Mouse (Mus musculus): ENCODE data around the gene Zdhhc18. TPM values are rescaled to one million over a fixed set of nuclear protein-coding genes. Genes with fewer than 3 reads are reported as not detected.

Zdhhc18 gene
- total RNA-seq (2012; rRNA removed) = 6.7 and 6.9 TPM in 2 replicates
- 10 to 100 TPM in 1 of 2 experiments, not detected in 1; 15.6 TPM for polyA plus RNA-seq (2012; ENCODE audit: insufficient read depth in 1 of 2, insufficient read length in 2 of 2, low read depth in 1 of 2, low replicate concordance in 2 of 2, missing spikeins in 1 of 2)

GRCm38 (mm10) chr4:133649989-133650699 lies at the start of gene Zdhhc18:
Zdhhc18 (minus strand) TSS chr4:133650154.
- no peaks in the 10 kb centered on the region for H3K36me3 ChIP-seq (ENCODE audit: control insufficient read depth in 1 of 2, insufficient read depth in 2 of 2, low read length in 2 of 2)
- H3K79me2 ChIP-seq (ENCODE audit: control insufficient read depth, insufficient read depth, low read length, poor library complexity) = no peaks in the 10 kb centered on the region
- H3K27me3 ChIP-seq (ENCODE audit: control insufficient read depth in 1 of 2, insufficient read depth in 2 of 2, low read length in 2 of 2) = no peaks in the 10 kb centered on the region
- peak within 1 kb of the TSS; percentile 10; the same call in 1 of the 2 replicates for H3K27ac ChIP-seq (ENCODE audit: control insufficient read depth, low read depth, low read length)
- peak; percentile 95 for DNase-seq (ENCODE audit: low read depth, low spot score)
- no peaks in the 10 kb centered on the region for H3K9me3 ChIP-seq (replicated peaks; ENCODE audit: insufficient read depth, low read length)
- peak within 1 kb of the TSS; percentile 63 to 92 for H3K4me3 ChIP-seq (ENCODE audit: control insufficient read depth in 1 of 2, insufficient read depth in 1 of 2, low read depth in 2 of 2, low read length in 2 of 2)
- no peaks in the 10 kb centered on the region for H3K4me1 ChIP-seq (ENCODE audit: control insufficient read depth in 1 of 2, insufficient read depth in 2 of 2, low read length in 2 of 2)
- peak within 1 kb of the TSS; percentile 63 for H3K9ac ChIP-seq (ENCODE audit: control insufficient read depth, low read depth, low read length, poor library complexity, severe bottlenecking)
- TF ChIP-seq USF2 (IDR thresholded peaks at IDR 0.05; ENCODE audit: borderline replicate concordance in 1 of 2, insufficient read depth in 1 of 2, low read depth in 1 of 2, low read length in 2 of 2) = no peak
- no peak for TF ChIP-seq GABPA (IDR thresholded peaks at IDR 0.05; ENCODE audit: low read depth, low read length)
- no peak for TF ChIP-seq RCOR1 (IDR thresholded peaks at IDR 0.05; ENCODE audit: low read depth, low read length)
- TF ChIP-seq MAX (IDR thresholded peaks at IDR 0.05; ENCODE audit: low read length) = no peak; the same call in 1 of the 2 replicates
- TF ChIP-seq MAFK (IDR thresholded peaks at IDR 0.05; ENCODE audit: borderline replicate concordance, low read depth, low read length) = no peak
- peak; percentile 22; the same call in 1 of the 2 replicates for TF ChIP-seq TCF12 (IDR thresholded peaks at IDR 0.05; ENCODE audit: low read depth, low read length)
- TF ChIP-seq POLR2AphosphoS5 (IDR thresholded peaks at IDR 0.05; ENCODE audit: borderline replicate concordance, low read depth, low read length) = no peak
- no peak for TF ChIP-seq MEF2A (IDR thresholded peaks at IDR 0.05; ENCODE audit: extremely low read depth, insufficient replicate concordance, low read depth, low read length, poor library complexity, severe bottlenecking)
- peak; percentile 78 for TF ChIP-seq ELF1 (IDR thresholded peaks at IDR 0.05; ENCODE audit: low read depth, low read length)
- no peak for TF ChIP-seq CHD2 (IDR thresholded peaks at IDR 0.05; ENCODE audit: low read length)
- TF ChIP-seq JUND (IDR thresholded peaks at IDR 0.05; ENCODE audit: low read depth, low read length) = no peak
- TF ChIP-seq E2F4 (IDR thresholded peaks at IDR 0.05; ENCODE audit: borderline replicate concordance, low read depth, low read length) = no peak
- no peak for TF ChIP-seq KAT2A (conservative IDR thresholded peaks at IDR 0.05; ENCODE audit: low read depth, low read length)
- TF ChIP-seq NRF1 (IDR thresholded peaks at IDR 0.05; ENCODE audit: insufficient read depth, low read depth, low read length, poor library complexity, severe bottlenecking) = no peak
- no peak for TF ChIP-seq MYB (IDR thresholded peaks at IDR 0.05; ENCODE audit: low read depth, low read length)
- TF ChIP-seq BHLHE40 (IDR thresholded peaks at IDR 0.05; ENCODE audit: borderline replicate concordance, low read depth, low read length) = no peak
- TF ChIP-seq RAD21 (IDR thresholded peaks at IDR 0.05; ENCODE audit: low read depth, low read length) = peak; percentile 6
- no peak for TF ChIP-seq UBTF (IDR thresholded peaks at IDR 0.05; ENCODE audit: borderline replicate concordance, insufficient read depth, low read depth, low read length)
- no peak for TF ChIP-seq ZNF384 (IDR thresholded peaks at IDR 0.05; ENCODE audit: low read depth, low read length)
- 0 out of 2 replicates have a peak, but pooled peaks have one; percentile 1 for TF ChIP-seq MAZ (IDR thresholded peaks at IDR 0.05; ENCODE audit: low read depth, low read length)
- TF ChIP-seq CTCF (IDR thresholded peaks at IDR 0.05 in 2 of 3, conservative IDR thresholded peaks at IDR 0.05 in 1 of 3; ENCODE audit: control insufficient read depth in 1 of 3, insufficient read depth in 1 of 3, low read depth in 2 of 3, low read length in 3 of 3, poor library complexity in 1 of 3, severe bottlenecking in 1 of 3) = peak; percentile 70 to 92 (median 89)
- no peak for TF ChIP-seq CHD1 (IDR thresholded peaks at IDR 0.05; ENCODE audit: low read depth, low read length)
- TF ChIP-seq ZKSCAN1 (IDR thresholded peaks at IDR 0.05; ENCODE audit: low read depth, low read length) = no peak
- no peak for TF ChIP-seq EP300 (IDR thresholded peaks at IDR 0.05; ENCODE audit: low read depth in 1 of 2, low read length in 2 of 2)
- TF ChIP-seq HCFC1 (IDR thresholded peaks at IDR 0.05; ENCODE audit: low read depth, low read length) = peak; percentile 81
- peak; percentile 49; the same call in 1 of the 2 replicates for TF ChIP-seq MXI1 (IDR thresholded peaks at IDR 0.05; ENCODE audit: low read depth, low read length)
- no peak; the same call in 1 of the 2 replicates for TF ChIP-seq ZC3H11A (IDR thresholded peaks at IDR 0.05; ENCODE audit: low read depth, low read length)
- no peak for TF ChIP-seq USF1 (IDR thresholded peaks at IDR 0.05; ENCODE audit: low read depth, low read length)
- no peak for TF ChIP-seq TAL1 (IDR thresholded peaks at IDR 0.05; ENCODE audit: low read length)
- TF ChIP-seq SMC3 (IDR thresholded peaks at IDR 0.05; ENCODE audit: low read depth, low read length) = peak; percentile 69
- TF ChIP-seq SIN3A (IDR thresholded peaks at IDR 0.05; ENCODE audit: low read length) = peak; percentile 88
- peak; percentile 84 for TF ChIP-seq TBP (IDR thresholded peaks at IDR 0.05; ENCODE audit: low read depth, low read length)
- TF ChIP-seq ZMIZ1 (IDR thresholded peaks at IDR 0.05; ENCODE audit: low read depth, low read length) = peak; percentile 71; the same call in 1 of the 2 replicates
- no peak; the same call in 1 of the 2 replicates for TF ChIP-seq MYC (IDR thresholded peaks at IDR 0.05; ENCODE audit: low read depth, low read length)
- peak; percentile 70 to 90; a peak in 3 of 4 replicates for TF ChIP-seq POLR2A (IDR thresholded peaks at IDR 0.05; ENCODE audit: control insufficient read depth in 1 of 2, insufficient read depth in 1 of 2, low read depth in 1 of 2, low read length in 2 of 2, poor library complexity in 1 of 2)
